Mouse (Mus musculus): ENCODE results near the gene Iffo2. TPM values are rescaled to one million over a fixed set of nuclear protein-coding genes. Genes with fewer than 3 reads are reported as not detected.
A peak's percentile ranks its signal among the peaks of the same experiment; 100 is the strongest.
"Not testable (repeated sequence)": the region's sequence is repeated elsewhere in the genome, so short reads cannot be mapped to it uniquely, and the experiment has no call there.

Gene Iffo2
- polyA plus RNA-seq (2012; ENCODE audit: insufficient read depth, insufficient read length, low replicate concordance, missing spikeins) = not detected in 2 replicates

DNA sequence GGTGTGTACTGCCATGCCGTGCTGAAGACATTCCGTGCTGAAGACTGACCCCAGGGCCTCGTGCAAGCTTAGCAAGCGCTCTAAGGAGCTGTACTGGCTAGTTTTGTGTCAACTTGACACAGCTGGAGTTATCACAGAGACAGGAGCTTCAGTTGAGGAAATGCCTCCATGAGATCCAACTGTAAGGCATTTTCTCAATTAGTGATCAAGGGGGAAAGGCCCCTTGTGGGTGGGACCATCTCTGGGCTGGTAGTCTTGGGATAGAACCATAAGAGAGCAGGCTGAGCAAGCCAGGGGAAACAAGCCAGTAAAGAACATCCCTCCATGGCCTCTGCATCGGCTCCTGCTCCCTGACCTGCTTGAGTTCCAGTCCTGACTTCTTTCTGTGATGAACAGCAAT lies at the start of gene Iffo2:
Gene Iffo2 (plus strand): TSS at position 301 of the 400 bp plus-strand sequence.
- H3K4me1 ChIP-seq (ENCODE audit: control insufficient read depth, insufficient read depth, low read length); H3K27ac ChIP-seq (ENCODE audit: insufficient read depth, low read depth, low read length); H3K4me3 ChIP-seq (ENCODE audit: insufficient read depth, low read depth, low read length): not testable (repeated sequence)
- WGBS = 89% methylated on average over 5 of the region's 5 CpGs

DNA sequence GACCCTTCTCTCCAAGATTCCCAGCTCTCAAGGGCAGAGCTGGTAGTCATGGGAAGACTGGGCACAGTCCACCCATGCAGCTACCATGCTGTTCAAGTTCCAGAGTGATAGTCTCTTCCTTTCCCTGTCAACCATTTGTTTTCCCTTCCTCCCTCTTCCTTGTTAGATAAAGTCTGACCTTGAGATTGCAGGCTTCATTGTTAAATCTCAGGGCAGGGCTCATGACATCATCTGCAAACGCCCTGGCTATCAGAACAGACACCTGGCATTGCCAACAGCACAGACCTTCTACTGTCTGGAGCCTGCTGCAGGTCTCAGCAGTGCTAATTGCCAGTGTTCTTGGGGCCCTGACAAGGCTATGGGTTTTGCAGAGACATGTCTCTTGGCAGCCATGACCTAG lies 48.9 kb upstream of the Iffo2 start:
- TF ChIP-seq CTCF (IDR thresholded peaks at IDR 0.05; ENCODE audit: insufficient read depth, low read depth, low read length) (no peak), POLR2A (IDR thresholded peaks at IDR 0.05; ENCODE audit: insufficient read depth, low read depth, low read length) (no peak)
- 81% methylated on average over 1 of the region's 1 CpGs for WGBS
- no peaks in the 10 kb centered on the region for H3K4me1 ChIP-seq (ENCODE audit: control insufficient read depth, insufficient read depth, low read length)
- H3K27ac ChIP-seq (ENCODE audit: insufficient read depth, low read depth, low read length) = no peak overlapping the region
- no peak overlapping the region for H3K4me3 ChIP-seq (ENCODE audit: insufficient read depth, low read depth, low read length)

DNA sequence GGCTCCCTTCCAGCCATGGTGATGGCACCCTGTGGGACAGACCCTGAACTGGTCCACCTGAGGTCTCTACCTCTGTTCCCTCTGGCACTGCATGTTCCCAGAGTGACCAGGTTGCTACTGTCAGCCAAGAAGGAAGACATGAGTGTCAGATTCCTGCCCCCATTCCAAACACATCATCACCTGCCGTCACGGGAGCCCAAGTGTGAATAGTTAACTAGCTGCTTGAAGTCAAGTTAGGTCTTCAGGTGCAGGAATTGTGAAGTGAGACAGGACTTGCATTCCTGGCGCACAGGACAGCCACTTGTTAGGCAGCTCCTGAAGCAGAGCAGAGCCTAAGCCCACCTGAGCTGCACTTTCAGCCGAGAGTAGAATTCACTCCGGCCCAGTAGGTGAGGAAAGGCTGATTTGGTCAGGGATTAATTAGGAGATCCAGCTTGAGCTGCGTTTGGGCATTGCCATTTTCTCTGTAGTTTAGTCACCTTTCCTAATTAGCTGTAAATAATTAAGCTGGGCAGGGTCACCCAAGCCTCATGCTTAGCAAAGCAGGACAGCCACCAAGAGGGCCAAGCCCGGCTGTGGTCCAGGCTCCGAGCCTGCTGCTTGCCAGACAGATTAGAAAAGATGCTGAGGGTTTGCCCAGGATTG lies 46.8 kb upstream of the Iffo2 start:
- 63% methylated on average over 8 of the region's 8 CpGs for WGBS
- TF ChIP-seq POLR2A (IDR thresholded peaks at IDR 0.05; ENCODE audit: insufficient read depth, low read depth, low read length) (no peak), CTCF (IDR thresholded peaks at IDR 0.05; ENCODE audit: insufficient read depth, low read depth, low read length) (no peak)
- Histone ChIP-seq H3K4me3 (ENCODE audit: insufficient read depth, low read depth, low read length) (no peak overlapping the region), H3K4me1 (ENCODE audit: control insufficient read depth, insufficient read depth, low read length) (peaks cover 10% of the 10 kb centered on the region), H3K27ac (ENCODE audit: insufficient read depth, low read depth, low read length) (no peak overlapping the region)

DNA sequence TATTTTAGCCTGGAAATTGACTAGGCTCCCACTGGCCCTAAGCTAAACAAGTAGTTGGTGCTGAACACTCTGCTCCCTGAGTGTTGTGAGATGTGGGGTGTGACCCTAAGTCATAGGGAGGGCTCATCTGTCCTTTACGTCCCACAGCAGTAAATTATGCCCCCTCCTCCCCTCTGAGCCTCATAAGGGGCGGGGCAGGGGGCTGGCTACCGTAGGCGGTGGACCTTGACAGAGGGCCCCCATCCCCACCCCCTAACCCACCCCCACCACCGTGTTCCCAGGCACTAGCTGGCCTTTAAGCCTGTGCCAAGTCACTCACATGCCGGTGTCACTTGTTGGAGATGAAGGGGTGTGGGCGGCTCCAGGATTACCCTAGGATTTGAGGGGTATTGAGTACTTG lies 45.9 kb upstream of the Iffo2 start:
- H3K4me1 ChIP-seq (ENCODE audit: control insufficient read depth, insufficient read depth, low read length) = peaks cover 10% of the 10 kb centered on the region
- no peak overlapping the region for H3K27ac ChIP-seq (ENCODE audit: insufficient read depth, low read depth, low read length)
- no peak for TF ChIP-seq POLR2A (IDR thresholded peaks at IDR 0.05; ENCODE audit: insufficient read depth, low read depth, low read length)
- no peak for TF ChIP-seq CTCF (IDR thresholded peaks at IDR 0.05; ENCODE audit: insufficient read depth, low read depth, low read length)
- H3K4me3 ChIP-seq (ENCODE audit: insufficient read depth, low read depth, low read length) = no peak overlapping the region
- WGBS = 65% methylated on average over 7 of the region's 7 CpGs

DNA sequence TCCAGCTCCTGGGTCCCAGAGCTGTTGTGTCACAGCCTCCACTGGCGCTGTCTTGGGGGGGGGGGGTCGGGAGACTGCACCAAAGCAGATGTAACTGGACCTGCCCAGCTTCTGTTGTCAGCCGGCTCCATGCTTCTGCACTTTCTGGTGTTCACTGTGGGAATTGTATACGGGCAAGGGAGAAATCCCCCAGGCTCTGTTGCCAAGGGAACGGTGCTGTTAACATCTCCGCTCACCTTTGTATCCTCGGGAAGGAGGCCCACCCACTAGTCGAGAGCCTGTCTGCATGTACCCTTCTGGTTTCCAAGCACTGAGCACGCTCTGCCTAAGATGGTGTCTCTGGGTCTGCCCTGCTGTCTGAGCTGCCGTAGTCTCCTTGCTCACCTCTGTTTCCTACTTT lies 43.3 kb upstream of the Iffo2 start:
- H3K4me1 ChIP-seq (ENCODE audit: control insufficient read depth, insufficient read depth, low read length) = peaks cover 23% of the 10 kb centered on the region
- TF ChIP-seq POLR2A (IDR thresholded peaks at IDR 0.05; ENCODE audit: insufficient read depth, low read depth, low read length) (no peak), CTCF (IDR thresholded peaks at IDR 0.05; ENCODE audit: insufficient read depth, low read depth, low read length) (no peak)
- H3K27ac ChIP-seq (ENCODE audit: insufficient read depth, low read depth, low read length) = peak overlapping the region; percentile 27; the same call in 1 of the 2 replicates
- no peak overlapping the region for H3K4me3 ChIP-seq (ENCODE audit: insufficient read depth, low read depth, low read length)
- WGBS = 38% methylated on average over 10 of the region's 10 CpGs

DNA sequence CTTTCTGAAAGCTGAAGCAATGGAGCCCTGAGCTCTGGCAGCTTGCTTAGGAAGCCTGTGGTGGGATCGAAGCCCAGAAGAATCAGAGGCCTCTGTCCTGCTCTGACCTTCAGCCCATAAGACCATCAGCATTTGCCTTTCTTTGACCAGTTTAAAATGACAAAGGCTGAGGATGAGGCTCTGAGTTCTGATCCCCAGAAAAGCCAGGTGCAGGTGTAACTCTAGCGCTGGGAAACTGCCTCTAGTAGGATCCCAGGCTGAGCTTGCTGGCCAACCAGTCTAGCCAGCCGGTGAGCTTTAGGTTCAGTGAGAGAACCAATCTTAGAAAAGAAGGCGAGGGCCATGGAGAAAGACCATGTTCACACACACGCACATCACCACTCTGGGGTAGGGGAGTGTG lies 42.0 kb upstream of the Iffo2 start:
- Histone ChIP-seq H3K4me3 (ENCODE audit: insufficient read depth, low read depth, low read length) (no peak overlapping the region), H3K27ac (ENCODE audit: insufficient read depth, low read depth, low read length) (no peak overlapping the region), H3K4me1 (ENCODE audit: control insufficient read depth, insufficient read depth, low read length) (peaks cover 26% of the 10 kb centered on the region)
- WGBS = 97% methylated on average over 5 of the region's 5 CpGs
- TF ChIP-seq POLR2A (IDR thresholded peaks at IDR 0.05; ENCODE audit: insufficient read depth, low read depth, low read length) (no peak), CTCF (IDR thresholded peaks at IDR 0.05; ENCODE audit: insufficient read depth, low read depth, low read length) (no peak)

DNA sequence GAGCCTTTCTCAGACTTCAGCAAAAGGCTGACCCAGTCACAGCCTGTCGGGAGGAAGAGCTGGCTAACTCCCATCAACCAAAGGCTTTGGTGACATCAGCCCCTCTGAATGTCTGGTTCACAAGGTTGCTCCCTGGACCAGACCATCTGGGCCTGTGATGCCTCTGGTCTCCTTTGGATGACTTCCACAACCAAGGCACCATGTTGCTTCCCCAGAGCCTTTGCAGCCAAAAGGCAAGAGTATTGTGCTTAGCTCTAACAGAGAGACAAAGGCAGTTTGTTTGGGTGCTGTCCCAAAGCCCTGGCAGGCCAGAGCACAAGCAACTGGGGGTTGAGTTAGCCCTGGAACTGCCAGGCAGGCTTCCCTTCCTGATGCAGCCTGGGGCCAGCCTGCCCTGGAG lies 40.4 kb upstream of the Iffo2 start:
- Histone ChIP-seq H3K27ac (ENCODE audit: insufficient read depth, low read depth, low read length) (no peak overlapping the region), H3K4me3 (ENCODE audit: insufficient read depth, low read depth, low read length) (no peak overlapping the region), H3K4me1 (ENCODE audit: control insufficient read depth, insufficient read depth, low read length) (peaks cover 33% of the 10 kb centered on the region)
- TF ChIP-seq CTCF (IDR thresholded peaks at IDR 0.05; ENCODE audit: insufficient read depth, low read depth, low read length) (no peak), POLR2A (IDR thresholded peaks at IDR 0.05; ENCODE audit: insufficient read depth, low read depth, low read length) (no peak)
- 36% methylated on average over 1 of the region's 1 CpGs for WGBS

DNA sequence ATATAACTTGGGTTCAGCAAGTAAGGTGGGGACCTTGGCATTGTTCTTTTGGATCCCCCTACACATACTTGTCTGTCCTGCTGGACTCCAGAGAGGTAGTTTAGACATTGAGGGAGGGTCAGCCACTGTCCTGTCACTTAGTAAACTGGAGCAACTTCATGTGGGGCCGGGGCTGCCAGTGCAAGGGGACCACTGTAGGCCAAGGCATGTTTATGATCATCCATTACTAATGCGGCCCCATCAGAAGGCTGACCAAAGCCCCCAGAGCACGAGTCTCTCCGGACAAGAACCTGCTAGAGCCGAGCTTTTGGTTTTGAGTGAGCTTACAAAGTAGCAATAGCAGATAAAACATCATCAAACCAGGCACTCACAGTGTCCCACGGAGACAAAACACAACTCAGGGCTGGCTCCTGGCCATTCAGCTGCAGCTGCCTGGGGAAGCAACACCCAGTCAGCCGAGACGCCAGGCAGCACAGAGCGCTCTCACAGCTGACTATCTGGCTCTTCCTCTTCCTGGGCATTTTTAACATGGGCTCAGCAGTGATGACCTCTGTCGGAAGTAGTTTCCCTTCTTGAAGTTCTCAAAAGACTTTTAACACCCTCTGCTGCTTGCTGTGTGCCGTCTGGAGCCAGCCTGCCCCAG lies 39.8 kb upstream of the Iffo2 start:
- no peak overlapping the region for H3K27ac ChIP-seq (ENCODE audit: insufficient read depth, low read depth, low read length)
- H3K4me1 ChIP-seq (ENCODE audit: control insufficient read depth, insufficient read depth, low read length) = peaks cover 33% of the 10 kb centered on the region
- no peak for TF ChIP-seq CTCF (IDR thresholded peaks at IDR 0.05; ENCODE audit: insufficient read depth, low read depth, low read length)
- TF ChIP-seq POLR2A (IDR thresholded peaks at IDR 0.05; ENCODE audit: insufficient read depth, low read depth, low read length) = no peak
- no peak overlapping the region for H3K4me3 ChIP-seq (ENCODE audit: insufficient read depth, low read depth, low read length)
- WGBS = 50% methylated on average over 11 of the region's 11 CpGs

DNA sequence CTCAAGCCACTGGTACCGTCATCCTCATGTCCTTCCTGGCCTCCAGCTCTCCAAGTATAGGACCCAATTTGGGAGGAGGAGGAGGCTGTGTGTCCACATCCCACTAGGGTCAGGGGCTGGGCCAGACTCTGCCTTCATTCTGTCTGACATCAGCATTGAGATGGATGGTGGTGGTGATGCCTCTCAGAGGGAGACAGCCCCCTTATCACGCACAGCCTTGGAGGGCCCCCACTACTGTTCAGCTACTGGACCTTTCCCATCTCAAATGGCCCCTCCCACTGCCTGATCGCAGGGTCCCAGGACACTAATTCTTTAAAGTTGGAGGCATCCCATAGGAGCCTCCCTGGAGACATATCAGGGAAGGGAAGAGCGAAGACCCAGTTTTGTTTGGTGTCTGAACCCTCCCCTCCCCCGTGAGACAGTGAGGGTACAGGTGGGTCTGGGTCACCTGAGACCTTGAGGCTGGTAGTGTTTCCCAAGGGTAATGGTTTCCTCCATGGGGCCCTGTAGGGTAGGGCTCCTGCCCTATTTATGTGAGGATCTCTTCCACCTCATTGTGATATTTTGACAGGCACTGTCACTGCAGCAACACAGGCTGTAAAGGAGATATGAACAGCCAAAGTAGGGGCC lies 38.7 kb upstream of the Iffo2 start:
- no peak overlapping the region for H3K27ac ChIP-seq (ENCODE audit: insufficient read depth, low read depth, low read length)
- WGBS = 92% methylated on average over 5 of the region's 5 CpGs
- no peak overlapping the region for H3K4me3 ChIP-seq (ENCODE audit: insufficient read depth, low read depth, low read length)
- H3K4me1 ChIP-seq (ENCODE audit: control insufficient read depth, insufficient read depth, low read length) = peaks cover 32% of the 10 kb centered on the region
- TF ChIP-seq POLR2A (IDR thresholded peaks at IDR 0.05; ENCODE audit: insufficient read depth, low read depth, low read length) (no peak), CTCF (IDR thresholded peaks at IDR 0.05; ENCODE audit: insufficient read depth, low read depth, low read length) (no peak)

Measured in olfactory bulb, adult 2 months (tissue).